Mouse (Mus musculus): ENCODE data around the gene Slain2.
"Not testable (repeated sequence)": the region's sequence is repeated elsewhere in the genome, so short reads cannot be mapped to it uniquely, and the experiment has no call there.

Gene Slain2

GRCm38 (mm10) chr5:72953996-72954604 is 40.0 kb downstream of the Slain2 start:
- DNase-seq: no peak

GRCm38 (mm10) chr5:72957281-72957680 is 43.2 kb downstream of the Slain2 start:
- no peak for DNase-seq

GRCm38 (mm10) chr5:72960096-72960495 is 46.0 kb downstream of the Slain2 start:
- DNase-seq: no peak

- DNase-seq: no peak
Measured at GRCm38 (mm10) chr5:72965706-72966105, 51.6 kb downstream of the Slain2 start.

- DNase-seq: no peak
Measured at GRCm38 (mm10) chr5:72972435-72972834, 58.3 kb downstream of the Slain2 start.

GRCm38 (mm10) chr5:72972934-72973333 is 58.8 kb downstream of the Slain2 start:
- DNase-seq: no peak

GRCm38 (mm10) chr5:72974602-72975001 is 60.5 kb downstream of the Slain2 start, which contains the start of gene Gm10135:
TSS of gene Gm10135 (minus strand) at chr5:72974702.
- DNase-seq: no peak

GRCm38 (mm10) chr5:72975996-72976395 is 61.9 kb downstream of the Slain2 start:
- no peak for DNase-seq

GRCm38 (mm10) chr5:72976539-72976938 is 62.4 kb downstream of the Slain2 start:
- no peak for DNase-seq

- DNase-seq: no peak
Measured at GRCm38 (mm10) chr5:72984091-72984490, 70.0 kb downstream of the Slain2 start.

GRCm38 (mm10) chr5:72987786-72988185 is 73.7 kb downstream of the Slain2 start:
- no peak for DNase-seq

GRCm38 (mm10) chr5:72989756-72990155 is 75.7 kb downstream of the Slain2 start:
- no peak for DNase-seq

GRCm38 (mm10) chr5:72992474-72992873 is 78.4 kb downstream of the Slain2 start:
- DNase-seq: no peak

GRCm38 (mm10) chr5:72994424-72994823 is 80.3 kb downstream of the Slain2 start:
- no peak for DNase-seq

- no peak for DNase-seq
Measured at GRCm38 (mm10) chr5:72994928-72995327, 80.8 kb downstream of the Slain2 start.

GRCm38 (mm10) chr5:72995379-72995778 is 81.3 kb downstream of the Slain2 start:
- no peak for DNase-seq

- DNase-seq: not testable (repeated sequence)
Measured at GRCm38 (mm10) chr5:72998546-72998945, 84.4 kb downstream of the Slain2 start.

- no peak for DNase-seq
Measured at GRCm38 (mm10) chr5:73004046-73004445, 89.9 kb downstream of the Slain2 start.

- no peak for DNase-seq
Measured at GRCm38 (mm10) chr5:73006784-73007581, 92.9 kb downstream of the Slain2 start, which contains the start of gene Slc10a4. TSS of gene Slc10a4 (plus strand) at chr5:73006883.

- no peak for DNase-seq
Measured at GRCm38 (mm10) chr5:73007582-73007959, 93.5 kb downstream of the Slain2 start.

GRCm38 (mm10) chr5:73008230-73008629 is 94.1 kb downstream of the Slain2 start:
- DNase-seq: not testable (repeated sequence)

- DNase-seq: not testable (repeated sequence)
Measured at GRCm38 (mm10) chr5:73011806-73012205, 97.7 kb downstream of the Slain2 start.

- DNase-seq: not testable (repeated sequence)
Measured at GRCm38 (mm10) chr5:73012884-73013610, 98.9 kb downstream of the Slain2 start.
